Mouse (Mus musculus) liver, postnatal 0 days (tissue): Measurements from ENCODE around the gene Gcc2.

ENCODE experiments used
- CTCF ChIP-seq: sonication (generic); IDR thresholded peaks from 2 replicates; pipeline ENCODE4 v1.5.1; 2016; ENCODE audit warnings: antibody characterized with exemption, low read depth
- EP300 ChIP-seq: IDR thresholded peaks from 2 replicates; pipeline ENCODE4 v1.6.1; 2016; ENCODE audit warnings: antibody characterized with exemption, low read depth, mild to moderate bottlenecking

DNA sequence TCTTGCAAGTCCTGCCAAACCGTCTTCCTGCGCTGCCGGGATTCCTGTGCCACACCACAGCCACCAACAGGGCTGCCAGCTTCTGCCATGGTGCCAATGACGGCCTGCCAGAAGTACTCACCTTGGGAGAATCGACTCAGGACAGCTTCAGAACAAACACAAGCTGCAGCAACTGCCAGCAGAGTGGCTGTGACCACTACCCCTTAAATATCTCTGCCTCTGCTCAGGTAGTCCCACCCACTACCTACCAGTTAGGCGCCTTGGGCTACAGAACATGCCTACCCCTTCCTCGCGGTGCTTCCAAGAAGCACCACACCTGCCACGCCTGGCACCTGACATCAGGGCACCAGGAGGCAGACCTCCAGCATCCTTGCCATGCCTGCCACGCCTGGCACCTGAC, 18.7 kb upstream of the Gcc2 start, which contains the start of gene Gm4981:
- no peak for TF ChIP-seq CTCF
- no peak for TF ChIP-seq EP300
